Comparison of ENCODE assay signal across 8 mouse cellular contexts in the genomic region with DNA sequence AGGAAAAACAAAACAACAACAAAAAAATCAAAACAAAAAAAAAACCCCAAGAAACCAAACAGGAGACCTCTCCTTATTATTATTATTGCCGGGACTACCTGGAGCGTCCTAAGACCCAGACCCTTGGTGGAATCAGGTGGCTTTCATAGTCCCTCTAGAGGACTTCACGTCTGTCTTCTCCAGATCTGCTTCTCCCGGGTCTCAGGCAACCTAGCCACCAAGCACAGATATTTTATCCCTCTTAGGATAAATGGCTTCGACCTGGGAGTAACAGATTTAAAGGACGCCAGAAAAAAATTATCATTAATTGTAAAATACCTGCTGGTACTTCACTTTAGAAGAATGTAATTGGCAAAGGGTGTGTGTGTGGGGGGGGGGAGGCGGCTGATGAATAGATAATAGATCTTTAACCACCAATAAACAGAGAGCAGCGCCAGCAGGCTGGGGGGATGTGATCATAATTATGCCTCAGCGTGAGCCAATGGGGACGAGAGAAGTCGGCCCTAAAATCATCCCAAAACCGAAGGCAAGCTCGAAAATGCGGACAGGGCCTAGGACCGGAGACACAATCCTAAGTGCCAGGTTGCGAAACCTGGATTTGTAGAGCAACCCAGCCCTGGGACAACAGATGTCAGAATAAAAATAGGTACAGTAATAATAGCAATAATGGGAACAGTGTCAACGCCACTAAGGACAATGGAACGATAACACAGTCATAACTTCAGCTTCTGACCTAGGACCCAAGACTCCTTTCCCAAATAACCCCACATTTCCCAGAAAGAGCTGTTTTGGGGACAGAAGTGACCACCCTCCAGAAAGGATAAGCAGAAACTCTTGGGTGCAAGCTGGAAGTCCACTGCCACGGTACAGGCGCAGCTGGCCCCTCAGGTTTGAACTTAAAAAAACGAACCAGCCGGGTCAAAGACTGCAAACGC. TPM values are rescaled to one million over a fixed set of nuclear protein-coding genes. Genes with fewer than 3 reads are reported as not detected.
DNase-seq lines count a peak whose midpoint lies in the region; ATAC-seq lines count a peak whose summit lies in the region.

No protein-coding gene starts in this region.

- 4% methylated on average over 23 of the region's 23 CpGs for WGBS in heart, embryonic 13.5 days
- WGBS in forebrain, embryonic 15.5 days = under 1% methylated on average over 23 of the region's 23 CpGs

- H3K4me3 ChIP-seq in heart, embryonic 13.5 days = peak overlapping the region; percentile 46
- peak overlapping the region; percentile 60 for H3K4me3 ChIP-seq in forebrain, embryonic 15.5 days

- H3K27ac ChIP-seq in heart, embryonic 13.5 days (replicated peaks) = no peak overlapping the region
- peak overlapping the region; percentile 88 for H3K27ac ChIP-seq in forebrain, embryonic 15.5 days (replicated peaks)

- 0 out of 2 replicates have a peak overlapping the region, but pooled peaks have one; percentile 37 for H3K9ac ChIP-seq in heart, embryonic 13.5 days
- peak overlapping the region; percentile 70 for H3K9ac ChIP-seq in forebrain, embryonic 15.5 days (replicated peaks)

- no peaks in the 10 kb centered on the region for H3K9me3 ChIP-seq in heart, embryonic 13.5 days
- no peaks in the 10 kb centered on the region for H3K9me3 ChIP-seq in forebrain, embryonic 15.5 days

- H3K4me1 ChIP-seq in heart, embryonic 13.5 days = peaks cover 25% of the 10 kb centered on the region
- peaks cover 43% of the 10 kb centered on the region for H3K4me1 ChIP-seq in forebrain, embryonic 15.5 days

- H3K36me3 ChIP-seq in heart, embryonic 13.5 days = no peaks in the 10 kb centered on the region
- no peaks in the 10 kb centered on the region for H3K36me3 ChIP-seq in forebrain, embryonic 15.5 days

- intact Hi-C loops in heart, postnatal 14 days (cut with DNase I) = no loop called here

- peak overlapping the region; percentile 67 for H3K4me2 ChIP-seq in heart, embryonic 13.5 days
- H3K4me2 ChIP-seq in forebrain, embryonic 15.5 days (replicated peaks) = peak overlapping the region; percentile 68

- no peak for ATAC-seq in heart, embryonic 13.5 days (ENCODE audit: extremely low read depth, insufficient number of reproducible peaks, low FRiP score, low TSS enrichment)
- peak; percentile 55 for ATAC-seq in forebrain, embryonic 15.5 days (replicated peaks)

- H3K27me3 ChIP-seq in heart, embryonic 13.5 days (replicated peaks) = peaks cover 100% of the 10 kb centered on the region
- peaks cover 41% of the 10 kb centered on the region for H3K27me3 ChIP-seq in forebrain, embryonic 15.5 days

- DNase-seq in heart, postnatal 14 days = no peak
- DNase-seq in ZHBTc4 (ENCODE audit: low read depth, low spot score) = peak; percentile 24
- peak; percentile 92 for DNase-seq in layer of hippocampus, adult 9-11 months
- DNase-seq in retina, embryonic 14.5 days (ENCODE audit: low spot score) = peak; percentile 33
- DNase-seq in MN1 (ENCODE audit: low spot score) = no peak
- DNase-seq in lung, postnatal 4 days = no peak

RNA-seq across cellular contexts. Expression of a gene that starts 0.9 kb away (rescaled TPM):
- not detected in 2 replicates for polyA plus RNA-seq in heart, embryonic 13.5 days (2015; fragmentation: Nextera tagmentation; extraction: Ambion mirVana)
- not detected for total RNA-seq in heart, postnatal 14 days (2021)
- 14.7 and 19.9 TPM in 2 replicates for polyA plus RNA-seq in forebrain, embryonic 15.5 days (2015; fragmentation: Nextera tagmentation; extraction: Ambion mirVana)

Comparison
In these comparisons a context has a peak if more than half of its experiments do, and no peak if none do; other contexts are left out.
1. DNase-seq: peak in ZHBTc4 (single experiment), layer of hippocampus, adult 9-11 months (single experiment) and retina, embryonic 14.5 days (single experiment); none in heart, postnatal 14 days (0 of 2), MN1 (single experiment) and lung, postnatal 4 days (0 of 2).
2. RNA of a gene that starts 0.9 kb away (polyA plus RNA-seq): 14.7 to 19.9 TPM in forebrain, embryonic 15.5 days; not detected in heart, embryonic 13.5 days; every median in the first group is over 10 times any median in the second.